Mouse (Mus musculus) kidney, adult 2 months (tissue): Measurements from ENCODE around the gene Morn2. TPM values are rescaled to one million over a fixed set of nuclear protein-coding genes. Genes with fewer than 3 reads are reported as not detected.

Experiments used
- DNase-seq: peaks from one replicate; pipeline ENCODE4 v3.0.0; 2021
- H3K27ac ChIP-seq: fragments of 200-500 bp; 2 replicates; pipeline ENCODE4 v1.5.1; 2012; ENCODE audit warnings: low read depth, low read length, control low read depth, inconsistent platforms; ENCODE audit not compliant: insufficient read depth
- H3K27me3 ChIP-seq: fragments of 200-500 bp; replicated peaks from 2 replicates; pipeline ENCODE4 v1.6.1; 2012; ENCODE audit warnings: mild to moderate bottlenecking, moderate library complexity, low read length, inconsistent platforms; ENCODE audit not compliant: control insufficient read depth, insufficient read depth
- H3K36me3 ChIP-seq: fragments of 200-500 bp; 2 replicates; pipeline ENCODE4 v1.6.1; 2012; ENCODE audit warnings: mild to moderate bottlenecking, moderate library complexity, low read length, inconsistent platforms; ENCODE audit not compliant: control insufficient read depth, insufficient read depth
- H3K4me1 ChIP-seq: fragments of 200-500 bp; 2 replicates; pipeline ENCODE4 v1.6.1; 2011; ENCODE audit warnings: low read length; ENCODE audit not compliant: control insufficient read depth, insufficient read depth
- H3K4me3 ChIP-seq: fragments of 200-500 bp; 2 replicates; pipeline ENCODE4 v1.5.1; 2011; ENCODE audit warnings: mild to moderate bottlenecking, low read depth, low read length, control low read depth; ENCODE audit not compliant: insufficient read depth
- CTCF ChIP-seq: fragments of 200-500 bp; conservative IDR thresholded peaks from 2 replicates; pipeline ENCODE4 v1.5.1; 2011; ENCODE audit warnings: low read depth, mild to moderate bottlenecking, control low read depth, low read length, moderate library complexity, mixed read lengths; ENCODE audit not compliant: insufficient read depth, insufficient read length
- POLR2A ChIP-seq: fragments of 200-500 bp; IDR thresholded peaks from one replicate; pipeline ENCODE4 v1.6.1; 2011; ENCODE audit warnings: low read depth, low read length, control low read depth
- WGBS: fragments of 180-500 bp; shearing (Covaris S2); methylation state at CpG from one replicate; pipeline ENCODE4 v1.1.7; 2018; 5-methylcytosine and 5-hydroxymethylcytosine counted together
- polyA plus RNA-seq: library from polyadenylated mRNA; depleted of rRNA; stranded (reverse); fragments of >200 nt; gene quantifications from 2 replicates; pipeline ENCODE4 v1.2.3, GENCODE M21; 2012; rRNA removed

Morn2 gene
- 25.2 and 36.5 TPM in 2 replicates for polyA plus RNA-seq

- Histone ChIP-seq H3K4me3 (peak within 1 kb of the TSS; percentile 96), H3K36me3 (no peaks in the 10 kb centered on the region), H3K27ac (peak within 1 kb of the TSS; percentile 42), H3K27me3 (no peaks in the 10 kb centered on the region), H3K4me1 (no peaks in the 10 kb centered on the region)
- TF ChIP-seq CTCF (no peak), POLR2A (no peak)
- peak; percentile 99 for DNase-seq
- WGBS: under 1% methylated on average over 35 of the region's 35 CpGs
Observed at GRCm38 (mm10) chr17:80290074-80290657, at the start of gene Morn2, which contains the start of gene Dhx57. Gene Morn2 (plus strand): TSS chr17:80290203. Gene Dhx57 (minus strand): TSS chr17:80290476.

- H3K36me3 ChIP-seq: peaks cover 1% of the 10 kb centered on the region
- TF ChIP-seq CTCF (no peak), POLR2A (no peak)
- no peak overlapping the region for H3K4me3 ChIP-seq
- 86% methylated on average over 9 of the region's 9 CpGs for WGBS
- no peaks in the 10 kb centered on the region for H3K27me3 ChIP-seq
- no peak overlapping the region for H3K27ac ChIP-seq
- DNase-seq: no peak
- H3K4me1 ChIP-seq: no peaks in the 10 kb centered on the region
Observed at GRCm38 (mm10) chr17:80241594-80241993, 48.4 kb upstream of the Morn2 start.

GRCm38 (mm10) chr17:80243116-80243515, 46.9 kb upstream of the Morn2 start:
- no peak for TF ChIP-seq POLR2A
- TF ChIP-seq CTCF: no peak
- no peaks in the 10 kb centered on the region for H3K4me1 ChIP-seq
- no peaks in the 10 kb centered on the region for H3K27me3 ChIP-seq
- no peak overlapping the region for H3K27ac ChIP-seq
- no peak for DNase-seq
- H3K36me3 ChIP-seq: peaks cover 1% of the 10 kb centered on the region
- WGBS: 69% methylated on average over 13 of the region's 13 CpGs
- H3K4me3 ChIP-seq: no peak overlapping the region

- Histone ChIP-seq H3K36me3 (peaks cover 6% of the 10 kb centered on the region), H3K4me3 (no peak overlapping the region), H3K27ac (0 out of 2 replicates have a peak overlapping the region, but pooled peaks have one; percentile 47), H3K4me1 (no peaks in the 10 kb centered on the region), H3K27me3 (no peaks in the 10 kb centered on the region)
- WGBS: 43% methylated on average over 13 of the region's 13 CpGs
- no peak for TF ChIP-seq POLR2A
- TF ChIP-seq CTCF: no peak
- DNase-seq: peak; percentile 14
Observed at GRCm38 (mm10) chr17:80252757-80253525, 37.1 kb upstream of the Morn2 start.

GRCm38 (mm10) chr17:80254421-80254820, 35.6 kb upstream of the Morn2 start:
- H3K4me3 ChIP-seq: no peak overlapping the region
- TF ChIP-seq CTCF (no peak), POLR2A (no peak)
- H3K27ac ChIP-seq: no peak overlapping the region
- DNase-seq: no peak
- H3K36me3 ChIP-seq: peaks cover 6% of the 10 kb centered on the region
- no peaks in the 10 kb centered on the region for H3K4me1 ChIP-seq
- H3K27me3 ChIP-seq: no peaks in the 10 kb centered on the region
- 97% methylated on average over 5 of the region's 5 CpGs for WGBS

GRCm38 (mm10) chr17:80255208-80255607, 34.8 kb upstream of the Morn2 start:
- Histone ChIP-seq H3K27ac (0 out of 2 replicates have a peak overlapping the region, but pooled peaks have one; percentile 29), H3K4me3 (no peak overlapping the region)
- 62% methylated on average over 13 of the region's 13 CpGs for WGBS

GRCm38 (mm10) chr17:80267065-80267464, 22.9 kb upstream of the Morn2 start:
- Histone ChIP-seq H3K4me1 (no peaks in the 10 kb centered on the region), H3K36me3 (peaks cover 2% of the 10 kb centered on the region; the same call in 1 of the 2 replicates), H3K27me3 (no peaks in the 10 kb centered on the region), H3K27ac (no peak overlapping the region), H3K4me3 (no peak overlapping the region)
- no peak for DNase-seq
- no peak for TF ChIP-seq CTCF
- no peak for TF ChIP-seq POLR2A
- 95% methylated on average over 4 of the region's 4 CpGs for WGBS

More at GRCm38 (mm10) chr17:80255208-80255607, 34.8 kb upstream of the Morn2 start:
- Histone ChIP-seq H3K4me1 (no peaks in the 10 kb centered on the region), H3K27me3 (no peaks in the 10 kb centered on the region), H3K36me3 (peaks cover 6% of the 10 kb centered on the region)
- TF ChIP-seq CTCF (no peak), POLR2A (no peak)
- peak; percentile 56 for DNase-seq
